Mouse (Mus musculus): ENCODE results near the gene Gm5105.
A peak's percentile ranks its signal among the peaks of the same experiment; 100 is the strongest.

The Gm5105 gene

GRCm38 (mm10) chr3:138022003-138022402 lies 45.2 kb downstream of the Gm5105 start:
- no peak for DNase-seq

- no peak for DNase-seq
Measured at GRCm38 (mm10) chr3:138016810-138017209, 50.4 kb downstream of the Gm5105 start.

- DNase-seq = no peak
Measured at GRCm38 (mm10) chr3:138014725-138015124, 52.5 kb downstream of the Gm5105 start.

- DNase-seq = no peak
Measured at GRCm38 (mm10) chr3:138012351-138012750, 54.8 kb downstream of the Gm5105 start.

GRCm38 (mm10) chr3:138008152-138008551 lies 59.0 kb downstream of the Gm5105 start:
- DNase-seq = no peak

GRCm38 (mm10) chr3:138006896-138007295 lies 60.3 kb downstream of the Gm5105 start:
- no peak for DNase-seq

- no peak for DNase-seq
Measured at GRCm38 (mm10) chr3:138003264-138003663, 63.9 kb downstream of the Gm5105 start.

GRCm38 (mm10) chr3:138002545-138002944 lies 64.6 kb downstream of the Gm5105 start:
- DNase-seq = no peak

- DNase-seq = no peak
Measured at GRCm38 (mm10) chr3:138001865-138002264, 65.3 kb downstream of the Gm5105 start.

GRCm38 (mm10) chr3:138000724-138001069 lies 66.5 kb downstream of the Gm5105 start:
- peak; percentile 47 for DNase-seq

- no peak for DNase-seq
Measured at GRCm38 (mm10) chr3:138000062-138000723, 67.0 kb downstream of the Gm5105 start.

GRCm38 (mm10) chr3:137999224-137999790 lies 67.9 kb downstream of the Gm5105 start:
- no peak for DNase-seq
